Mouse (Mus musculus): ENCODE results near the gene Grap.
A peak's percentile ranks its signal among the peaks of the same experiment; 100 is the strongest.
"Not testable (repeated sequence)": the region's sequence is repeated elsewhere in the genome, so short reads cannot be mapped to it uniquely, and the experiment has no call there.

The Grap gene

GRCm38 (mm10) chr11:61652686-61653447 lies at the start of gene Grap:
Grap (plus strand) TSS chr11:61653265.
- DNase-seq, result no peak

GRCm38 (mm10) chr11:61608072-61608471 lies 45.0 kb upstream of the Grap start:
- DNase-seq, result no peak

- no peak for DNase-seq
Observed at GRCm38 (mm10) chr11:61611197-61611596, 41.9 kb upstream of the Grap start.

- DNase-seq, result no peak
Observed at GRCm38 (mm10) chr11:61612116-61612635, 40.9 kb upstream of the Grap start.

GRCm38 (mm10) chr11:61614401-61614800 lies 38.7 kb upstream of the Grap start:
- DNase-seq, result no peak

GRCm38 (mm10) chr11:61615686-61616522 lies 37.2 kb upstream of the Grap start:
- DNase-seq, result no peak

- DNase-seq, result no peak
Observed at GRCm38 (mm10) chr11:61616523-61617292, 36.4 kb upstream of the Grap start.

GRCm38 (mm10) chr11:61617293-61617975 lies 35.6 kb upstream of the Grap start:
- DNase-seq, result no peak

GRCm38 (mm10) chr11:61618131-61618530 lies 34.9 kb upstream of the Grap start:
- DNase-seq, result no peak

- DNase-seq, result no peak
Observed at GRCm38 (mm10) chr11:61618571-61618970, 34.5 kb upstream of the Grap start.

GRCm38 (mm10) chr11:61619356-61619755 lies 33.7 kb upstream of the Grap start:
- DNase-seq, result no peak

GRCm38 (mm10) chr11:61619791-61620241 lies 33.2 kb upstream of the Grap start:
- peak; percentile 74 for DNase-seq

GRCm38 (mm10) chr11:61620254-61620670 lies 32.8 kb upstream of the Grap start:
- DNase-seq, result peak; percentile 91

- no peak for DNase-seq
Observed at GRCm38 (mm10) chr11:61620762-61621161, 32.3 kb upstream of the Grap start.

GRCm38 (mm10) chr11:61625136-61625535 lies 27.9 kb upstream of the Grap start:
- DNase-seq, result no peak

GRCm38 (mm10) chr11:61626509-61626908 lies 26.6 kb upstream of the Grap start:
- no peak for DNase-seq

- DNase-seq, result no peak
Observed at GRCm38 (mm10) chr11:61629621-61630020, 23.4 kb upstream of the Grap start.

- not testable (repeated sequence) for DNase-seq
Observed at GRCm38 (mm10) chr11:61636309-61636708, 16.8 kb upstream of the Grap start.

- no peak for DNase-seq
Observed at GRCm38 (mm10) chr11:61637413-61637812, 15.7 kb upstream of the Grap start.

GRCm38 (mm10) chr11:61637856-61638255 lies 15.2 kb upstream of the Grap start:
- DNase-seq, result no peak

- DNase-seq, result no peak
Observed at GRCm38 (mm10) chr11:61638764-61639536, 14.1 kb upstream of the Grap start.

All from cerebellum, adult 9-11 months (tissue).